Mouse (Mus musculus): ENCODE data around the gene Cyth2. TPM values are rescaled to one million over a fixed set of nuclear protein-coding genes. Genes with fewer than 3 reads are reported as not detected.

The Cyth2 gene
- polyA plus RNA-seq, 1 experiment from 2014 or later = 69.1 TPM

DNA sequence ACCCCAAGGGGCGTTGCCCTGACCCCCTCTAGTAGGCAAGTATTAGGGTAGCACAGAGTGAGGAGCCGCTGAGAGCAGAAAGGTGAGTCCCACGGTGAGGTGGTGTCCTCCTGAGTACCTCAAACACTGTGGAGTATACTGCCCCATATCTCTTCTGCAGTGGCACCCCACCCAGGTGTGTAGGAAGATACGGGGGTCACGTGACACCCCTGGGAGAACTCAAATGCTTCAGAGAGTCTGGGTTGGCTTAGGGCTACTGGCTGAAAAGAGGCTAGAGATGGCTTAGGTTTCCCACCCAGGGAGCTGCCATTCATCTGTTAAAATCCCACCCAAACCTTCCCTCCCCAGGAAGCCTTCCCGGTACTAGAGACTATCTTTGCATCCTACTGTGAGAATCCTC is 17.4 kb downstream of the Cyth2 start:
- 0 out of 2 replicates have a peak overlapping the region, but pooled peaks have one; percentile 54 for H3K4me3 ChIP-seq (ENCODE audit: low read depth, low read length)
- peak; percentile 71 for ATAC-seq (replicated peaks; ENCODE audit: low FRiP score)
- no peak overlapping the region for H3K9ac ChIP-seq (ENCODE audit: low read depth, low read length)
- 27% methylated on average over 6 of the region's 6 CpGs for WGBS
- H3K4me1 ChIP-seq (replicated peaks; ENCODE audit: control insufficient read depth, insufficient read depth, low read length) = peaks cover 34% of the 10 kb centered on the region
- H3K27me3 ChIP-seq (replicated peaks; ENCODE audit: control insufficient read depth, insufficient read depth, low read length) = peaks cover 73% of the 10 kb centered on the region
- H3K36me3 ChIP-seq (ENCODE audit: control insufficient read depth, insufficient read depth, low read length) = no peaks in the 10 kb centered on the region
- no peak overlapping the region for H3K27ac ChIP-seq (ENCODE audit: low read depth, low read length)
- peak overlapping the region; percentile 92; the same call in 1 of the 2 replicates for H3K4me2 ChIP-seq
- no peak for DNase-seq (ENCODE audit: low spot score)
- H3K9me3 ChIP-seq (ENCODE audit: control insufficient read depth, low read length) = no peaks in the 10 kb centered on the region

DNA sequence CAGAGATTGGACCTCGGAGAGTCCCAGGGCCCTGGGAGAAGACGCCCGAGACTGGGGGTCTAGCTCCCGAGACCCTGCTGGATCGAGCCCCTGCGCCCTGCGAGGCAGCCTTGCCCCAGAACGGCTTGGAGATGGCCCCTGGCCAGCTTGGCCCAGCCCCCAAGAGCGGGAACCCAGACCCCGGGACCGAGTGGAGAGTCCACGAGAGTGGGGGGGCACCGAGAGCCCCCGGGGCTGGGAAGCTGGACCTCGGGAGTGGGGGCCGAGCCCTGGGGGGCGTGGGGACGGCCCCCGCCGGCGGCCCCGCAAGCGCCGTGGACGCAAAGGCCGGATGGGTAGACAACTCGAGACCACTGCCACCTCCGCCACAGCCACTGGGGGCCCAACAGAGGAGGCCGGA is 19.4 kb downstream of the Cyth2 start:
- WGBS = 90% methylated on average over 29 of the region's 29 CpGs
- peaks cover 77% of the 10 kb centered on the region for H3K27me3 ChIP-seq (replicated peaks; ENCODE audit: control insufficient read depth, insufficient read depth, low read length)
- peaks cover 22% of the 10 kb centered on the region for H3K4me1 ChIP-seq (replicated peaks; ENCODE audit: control insufficient read depth, insufficient read depth, low read length)
- H3K36me3 ChIP-seq (ENCODE audit: control insufficient read depth, insufficient read depth, low read length) = no peaks in the 10 kb centered on the region
- H3K9me3 ChIP-seq (ENCODE audit: control insufficient read depth, low read length) = no peaks in the 10 kb centered on the region
- H3K9ac ChIP-seq (ENCODE audit: low read depth, low read length) = no peak overlapping the region
- H3K4me2 ChIP-seq = no peak overlapping the region
- DNase-seq (ENCODE audit: low spot score) = no peak
- no peak overlapping the region for H3K27ac ChIP-seq (ENCODE audit: low read depth, low read length)
- no peak overlapping the region for H3K4me3 ChIP-seq (ENCODE audit: low read depth, low read length)
- no peak for ATAC-seq (replicated peaks; ENCODE audit: low FRiP score)

DNA sequence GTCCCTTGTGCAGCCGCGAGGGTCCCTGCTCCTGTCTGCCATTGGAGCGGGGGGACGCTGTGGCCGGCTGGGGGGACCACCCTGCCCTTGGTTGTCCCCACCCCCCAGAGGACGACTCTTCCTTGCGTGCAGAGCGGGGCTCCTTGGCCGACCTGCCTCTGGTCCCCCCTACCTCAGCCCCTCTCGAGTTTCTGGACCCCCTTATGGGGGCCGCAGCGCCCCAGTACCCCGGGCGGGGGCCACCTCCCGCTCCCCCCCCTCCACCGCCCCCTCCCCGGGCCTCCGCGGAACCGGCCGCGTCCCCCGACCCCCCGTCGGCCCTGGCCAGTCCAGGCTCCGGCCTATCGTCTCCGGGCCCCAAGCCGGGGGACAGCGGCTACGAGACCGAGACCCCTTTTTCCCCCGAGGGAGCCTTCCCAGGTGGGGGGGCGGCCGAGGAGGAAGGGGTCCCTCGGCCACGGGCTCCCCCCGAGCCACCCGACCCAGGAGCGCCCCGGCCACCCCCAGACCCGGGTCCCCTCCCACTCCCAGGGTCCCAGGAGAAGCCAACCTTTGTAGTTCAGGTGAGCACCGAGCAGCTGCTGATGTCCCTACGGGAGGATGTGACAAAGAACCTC is 20.3 kb downstream of the Cyth2 start:
- Histone ChIP-seq H3K27me3 (replicated peaks; ENCODE audit: control insufficient read depth, insufficient read depth, low read length) (peaks cover 71% of the 10 kb centered on the region), H3K4me3 (ENCODE audit: low read depth, low read length) (no peak overlapping the region), H3K4me1 (replicated peaks; ENCODE audit: control insufficient read depth, insufficient read depth, low read length) (peaks cover 22% of the 10 kb centered on the region), H3K36me3 (ENCODE audit: control insufficient read depth, insufficient read depth, low read length) (no peaks in the 10 kb centered on the region), H3K4me2 (no peak overlapping the region), H3K27ac (ENCODE audit: low read depth, low read length) (no peak overlapping the region), H3K9ac (ENCODE audit: low read depth, low read length) (no peak overlapping the region), H3K9me3 (ENCODE audit: control insufficient read depth, low read length) (no peaks in the 10 kb centered on the region)
- 69% methylated on average over 39 of the region's 44 CpGs for WGBS
- ATAC-seq (replicated peaks; ENCODE audit: low FRiP score) = no peak
- DNase-seq (ENCODE audit: low spot score) = no peak

- Histone ChIP-seq H3K4me1 (replicated peaks; ENCODE audit: control insufficient read depth, insufficient read depth, low read length) (peaks cover 16% of the 10 kb centered on the region), H3K4me2 (no peak overlapping the region), H3K36me3 (ENCODE audit: control insufficient read depth, insufficient read depth, low read length) (no peaks in the 10 kb centered on the region), H3K9ac (ENCODE audit: low read depth, low read length) (no peak overlapping the region), H3K9me3 (ENCODE audit: control insufficient read depth, low read length) (no peaks in the 10 kb centered on the region), H3K4me3 (ENCODE audit: low read depth, low read length) (no peak overlapping the region), H3K27ac (ENCODE audit: low read depth, low read length) (no peak overlapping the region), H3K27me3 (replicated peaks; ENCODE audit: control insufficient read depth, insufficient read depth, low read length) (peaks cover 67% of the 10 kb centered on the region)
- DNase-seq (ENCODE audit: low spot score) (no peak), ATAC-seq (replicated peaks; ENCODE audit: low FRiP score) (no peak)
- WGBS = 66% methylated on average over 24 of the region's 24 CpGs
These were observed 21.1 kb downstream of the Cyth2 start for GRCm38 (mm10) chr7:45793240-45793639.

- H3K36me3 ChIP-seq (ENCODE audit: control insufficient read depth, insufficient read depth, low read length) = no peaks in the 10 kb centered on the region
- no peak for DNase-seq (ENCODE audit: low spot score)
- WGBS = 54% methylated on average over 17 of the region's 17 CpGs
- H3K27ac ChIP-seq (ENCODE audit: low read depth, low read length) = no peak overlapping the region
- peaks cover 67% of the 10 kb centered on the region for H3K27me3 ChIP-seq (replicated peaks; ENCODE audit: control insufficient read depth, insufficient read depth, low read length)
- peaks cover 2% of the 10 kb centered on the region; the same call in 1 of the 2 replicates for H3K4me1 ChIP-seq (replicated peaks; ENCODE audit: control insufficient read depth, insufficient read depth, low read length)
- no peaks in the 10 kb centered on the region for H3K9me3 ChIP-seq (ENCODE audit: control insufficient read depth, low read length)
- no peak overlapping the region for H3K4me2 ChIP-seq
- H3K9ac ChIP-seq (ENCODE audit: low read depth, low read length) = no peak overlapping the region
- no peak overlapping the region for H3K4me3 ChIP-seq (ENCODE audit: low read depth, low read length)
- no peak for ATAC-seq (replicated peaks; ENCODE audit: low FRiP score)
These were observed 22.5 kb downstream of the Cyth2 start for GRCm38 (mm10) chr7:45791756-45792490.

- Histone ChIP-seq H3K4me1 (replicated peaks; ENCODE audit: control insufficient read depth, insufficient read depth, low read length) (peaks cover 6% of the 10 kb centered on the region; the same call in 1 of the 2 replicates), H3K9ac (ENCODE audit: low read depth, low read length) (no peak overlapping the region), H3K36me3 (ENCODE audit: control insufficient read depth, insufficient read depth, low read length) (no peaks in the 10 kb centered on the region), H3K27me3 (replicated peaks; ENCODE audit: control insufficient read depth, insufficient read depth, low read length) (peaks cover 73% of the 10 kb centered on the region), H3K27ac (ENCODE audit: low read depth, low read length) (no peak overlapping the region), H3K9me3 (ENCODE audit: control insufficient read depth, low read length) (no peaks in the 10 kb centered on the region), H3K4me2 (no peak overlapping the region), H3K4me3 (ENCODE audit: low read depth, low read length) (no peak overlapping the region)
- DNase-seq (ENCODE audit: low spot score) (no peak), ATAC-seq (replicated peaks; ENCODE audit: low FRiP score) (no peak)
- WGBS = 63% methylated on average over 6 of the region's 6 CpGs
These were observed 23.7 kb downstream of the Cyth2 start for GRCm38 (mm10) chr7:45790721-45791120.

- ATAC-seq (replicated peaks; ENCODE audit: low FRiP score) (no peak), DNase-seq (ENCODE audit: low spot score) (no peak)
- H3K27ac ChIP-seq (ENCODE audit: low read depth, low read length) = no peak overlapping the region
- H3K27me3 ChIP-seq (replicated peaks; ENCODE audit: control insufficient read depth, insufficient read depth, low read length) = peaks cover 68% of the 10 kb centered on the region
- H3K9me3 ChIP-seq (ENCODE audit: control insufficient read depth, low read length) = no peaks in the 10 kb centered on the region
- peak overlapping the region; percentile 24; the same call in 1 of the 2 replicates for H3K4me2 ChIP-seq
- no peaks in the 10 kb centered on the region for H3K36me3 ChIP-seq (ENCODE audit: control insufficient read depth, insufficient read depth, low read length)
- H3K4me3 ChIP-seq (ENCODE audit: low read depth, low read length) = no peak overlapping the region
- no peak overlapping the region for H3K9ac ChIP-seq (ENCODE audit: low read depth, low read length)
- peaks cover 6% of the 10 kb centered on the region; the same call in 1 of the 2 replicates for H3K4me1 ChIP-seq (replicated peaks; ENCODE audit: control insufficient read depth, insufficient read depth, low read length)
- WGBS = 67% methylated on average over 22 of the region's 22 CpGs
These were observed 26.7 kb downstream of the Cyth2 start for GRCm38 (mm10) chr7:45787642-45788041.

- Histone ChIP-seq H3K9ac (ENCODE audit: low read depth, low read length) (no peak overlapping the region), H3K9me3 (ENCODE audit: control insufficient read depth, low read length) (no peaks in the 10 kb centered on the region), H3K27ac (ENCODE audit: low read depth, low read length) (no peak overlapping the region), H3K36me3 (ENCODE audit: control insufficient read depth, insufficient read depth, low read length) (no peaks in the 10 kb centered on the region), H3K4me3 (ENCODE audit: low read depth, low read length) (peak overlapping the region; percentile 54), H3K27me3 (replicated peaks; ENCODE audit: control insufficient read depth, insufficient read depth, low read length) (peaks cover 60% of the 10 kb centered on the region), H3K4me1 (replicated peaks; ENCODE audit: control insufficient read depth, insufficient read depth, low read length) (peaks cover 6% of the 10 kb centered on the region; the same call in 1 of the 2 replicates), H3K4me2 (peak overlapping the region; percentile 65)
- WGBS = 8% methylated on average over 17 of the region's 17 CpGs
- ATAC-seq (replicated peaks; ENCODE audit: low FRiP score) (peak; percentile 33; the same call in 1 of the 2 replicates), DNase-seq (ENCODE audit: low spot score) (no peak)
These were observed 27.5 kb downstream of the Cyth2 start for GRCm38 (mm10) chr7:45786661-45787413.

Measured in liver, embryonic 11.5 days (tissue).